Comparison of ENCODE assay signal across 14 mouse cellular contexts in the genomic region with DNA sequence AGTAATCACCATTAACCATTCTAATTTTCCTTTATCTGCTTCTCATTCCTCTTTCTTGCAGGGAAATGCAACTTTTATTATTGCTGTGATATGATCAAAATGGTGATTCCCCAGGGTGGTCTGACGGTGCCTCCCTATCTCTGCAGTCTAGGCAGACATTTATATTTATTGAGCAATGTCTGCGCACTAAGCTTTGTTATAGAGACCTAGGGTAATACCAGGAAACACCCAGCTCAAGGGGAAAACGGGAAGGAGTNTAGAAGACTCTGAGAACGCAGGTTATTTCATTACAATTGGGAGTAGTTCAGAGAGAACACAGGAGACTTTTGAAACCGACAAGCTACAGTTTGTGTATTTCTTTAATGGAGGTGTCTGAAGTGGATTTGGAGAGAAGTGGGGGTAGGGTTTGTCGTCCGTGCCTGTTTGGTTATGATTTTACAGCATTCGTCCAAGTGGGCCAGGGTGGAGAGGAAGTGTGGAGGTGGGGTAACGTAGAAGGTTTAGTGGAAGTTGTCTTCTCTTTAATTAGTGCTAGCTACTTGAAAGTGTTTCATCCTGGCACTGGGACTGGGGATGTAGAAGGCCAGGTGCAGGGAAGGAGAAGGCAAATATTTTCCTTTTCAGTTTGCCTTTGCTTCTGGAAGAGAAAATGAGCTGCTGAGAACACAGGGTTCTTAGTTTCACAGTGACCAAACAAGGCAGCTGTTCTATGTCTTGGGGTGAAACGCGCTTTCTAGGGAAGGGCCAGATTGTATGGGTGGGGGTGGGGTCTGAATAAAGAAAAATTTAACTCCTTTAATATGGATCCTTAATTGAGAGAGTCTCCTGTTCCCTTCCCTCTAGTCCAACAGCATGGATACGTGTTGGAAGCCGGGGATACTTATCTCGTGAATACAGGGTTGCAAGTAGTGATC. TPM values are rescaled to one million over a fixed set of nuclear protein-coding genes. Genes with fewer than 3 reads are reported as not detected.
A peak's percentile ranks its signal among the peaks of the same experiment; 100 is the strongest.
DNase-seq lines count a peak whose midpoint lies in the region; ATAC-seq lines count a peak whose summit lies in the region.
"Had no signal": no experiment of that assay in that cellular context is flagged by ENCODE, and none has a peak within 500 bp of the region (broad histone marks: within the 10 kb centered on the region; RNA-seq: fewer than 3 reads in every experiment).

No protein-coding gene starts in this region.

- H3K9ac ChIP-seq in kidney, embryonic 16.5 days (replicated peaks; ENCODE audit: low read length) = no peak overlapping the region
- H3K9ac ChIP-seq in intestine, embryonic 15.5 days = no peak overlapping the region
- no peak overlapping the region for H3K9ac ChIP-seq in forebrain, embryonic 14.5 days (ENCODE audit: low read length)
- H3K9ac ChIP-seq: forebrain, embryonic 12.5 days; midbrain, embryonic 15.5 days had no signal

- no peaks in the 10 kb centered on the region for H3K9me3 ChIP-seq in kidney, embryonic 16.5 days (ENCODE audit: low read length)
- no peaks in the 10 kb centered on the region for H3K9me3 ChIP-seq in intestine, embryonic 15.5 days
- H3K9me3 ChIP-seq in forebrain, embryonic 14.5 days (replicated peaks; ENCODE audit: control insufficient read depth, low read length) = no peaks in the 10 kb centered on the region
- H3K9me3 ChIP-seq: forebrain, embryonic 12.5 days; midbrain, embryonic 15.5 days had no signal

- H3K4me3 ChIP-seq in kidney, embryonic 16.5 days (ENCODE audit: low read length) = no peak overlapping the region
- peak overlapping the region; percentile 9 for H3K4me3 ChIP-seq in brown adipose tissue, adult 24 weeks (ENCODE audit: insufficient read depth, low read depth, low read length)
- H3K4me3 ChIP-seq in intestine, embryonic 15.5 days (replicated peaks) = no peak overlapping the region
- no peak overlapping the region for H3K4me3 ChIP-seq in forebrain, embryonic 14.5 days (ENCODE audit: low read depth, low read length)
- H3K4me3 ChIP-seq: forebrain, embryonic 12.5 days; midbrain, embryonic 15.5 days had no signal

- DNase-seq in kidney, postnatal 10 days = no peak
- DNase-seq in urinary bladder, postnatal 25 days (ENCODE audit: low spot score) = no peak
- DNase-seq in forebrain, embryonic 14.5 days (ENCODE audit: low spot score) = no peak
- no peak for DNase-seq in layer of hippocampus, postnatal 14 days (ENCODE audit: low spot score in 2 of 2)
- DNase-seq: kidney, adult 18-20 months; thymus, postnatal 36 days had no signal

- no peaks in the 10 kb centered on the region for H3K27me3 ChIP-seq in kidney, embryonic 16.5 days (ENCODE audit: insufficient read depth, low read length)
- no peaks in the 10 kb centered on the region for H3K27me3 ChIP-seq in intestine, embryonic 15.5 days (replicated peaks)
- no peaks in the 10 kb centered on the region for H3K27me3 ChIP-seq in forebrain, embryonic 14.5 days (replicated peaks; ENCODE audit: control insufficient read depth, insufficient read depth, low read length)
- H3K27me3 ChIP-seq: forebrain, embryonic 12.5 days; midbrain, embryonic 15.5 days had no signal

- H3K4me2 ChIP-seq in kidney, embryonic 16.5 days (replicated peaks; ENCODE audit: low read depth, low read length) = peak overlapping the region; percentile 11; the same call in 1 of the 2 replicates
- H3K4me2 ChIP-seq in intestine, embryonic 15.5 days (replicated peaks) = no peak overlapping the region
- H3K4me2 ChIP-seq in forebrain, embryonic 14.5 days (ENCODE audit: low read length) = no peak overlapping the region
- H3K4me2 ChIP-seq: forebrain, embryonic 12.5 days; midbrain, embryonic 15.5 days had no signal

- H3K36me3 ChIP-seq in kidney, embryonic 16.5 days (ENCODE audit: insufficient read depth, low read length) = no peaks in the 10 kb centered on the region
- H3K36me3 ChIP-seq in intestine, embryonic 15.5 days = no peaks in the 10 kb centered on the region
- H3K36me3 ChIP-seq in forebrain, embryonic 14.5 days (ENCODE audit: control insufficient read depth, insufficient read depth, low read length) = no peaks in the 10 kb centered on the region
- H3K36me3 ChIP-seq: midbrain, embryonic 15.5 days had no signal

- 56% methylated on average over 14 of the region's 14 CpGs for WGBS in kidney, embryonic 16.5 days
- 42% methylated on average over 14 of the region's 14 CpGs for WGBS in intestine, embryonic 15.5 days
- 82% methylated on average over 14 of the region's 14 CpGs for WGBS in forebrain, embryonic 14.5 days

- no peak for ATAC-seq in kidney, embryonic 16.5 days (ENCODE audit: low FRiP score, low TSS enrichment)
- ATAC-seq in intestine, embryonic 15.5 days = no peak
- ATAC-seq in megakaryocyte, adult 5-6 weeks (ENCODE audit: poor library complexity, severe bottlenecking) = peak; percentile 77
- ATAC-seq in forebrain, embryonic 14.5 days = no peak
- ATAC-seq: midbrain, embryonic 15.5 days had no signal

- H3K27ac ChIP-seq in kidney, embryonic 16.5 days (ENCODE audit: low read length) = peak overlapping the region; percentile 43; the same call in 1 of the 2 replicates
- H3K27ac ChIP-seq in brown adipose tissue, adult 24 weeks (replicated peaks; ENCODE audit: low read depth, low read length) = peak overlapping the region; percentile 74
- H3K27ac ChIP-seq in intestine, embryonic 15.5 days = peak overlapping the region; percentile 36; the same call in 1 of the 2 replicates
- H3K27ac ChIP-seq in forebrain, embryonic 14.5 days (ENCODE audit: low read depth, low read length) = no peak overlapping the region
- H3K27ac ChIP-seq: forebrain, embryonic 12.5 days; midbrain, embryonic 15.5 days had no signal

- H3K4me1 ChIP-seq in kidney, embryonic 16.5 days (ENCODE audit: insufficient read depth, low read length) = peaks cover 13% of the 10 kb centered on the region
- H3K4me1 ChIP-seq in brown adipose tissue, adult 24 weeks (ENCODE audit: control insufficient read depth, insufficient read depth, insufficient read length, low read length) = peaks cover 6% of the 10 kb centered on the region
- H3K4me1 ChIP-seq in intestine, embryonic 15.5 days (replicated peaks) = 0 out of 2 replicates have a peak, but pooled peaks cover 3% of the 10 kb centered on the region
- H3K4me1 ChIP-seq in forebrain, embryonic 14.5 days (ENCODE audit: control insufficient read depth, insufficient read depth, low read length) = no peaks in the 10 kb centered on the region
- H3K4me1 ChIP-seq: forebrain, embryonic 12.5 days; midbrain, embryonic 15.5 days had no signal

RNA-seq across cellular contexts. Expression of gene Ints6l, which starts 7.6 kb away (rescaled TPM):
- polyA plus RNA-seq in kidney, embryonic 16.5 days (2015; fragmentation: Nextera tagmentation; extraction: Ambion mirVana) = 31.9 and 32.2 TPM in 2 replicates
- polyA plus RNA-seq in brown adipose tissue, adult 24 weeks (2012; ENCODE audit: insufficient read depth, insufficient read length, missing spikeins) = 4.1 and 7.3 TPM in 2 replicates
- 20.8 and 20.9 TPM in 2 replicates for polyA plus RNA-seq in intestine, embryonic 15.5 days (2015; fragmentation: Nextera tagmentation; extraction: Ambion mirVana)
- total RNA-seq in megakaryocyte, adult 5-6 weeks (2015) = 155 and 175 TPM in 2 replicates
- total RNA-seq in megakaryocyte, adult 5-6 weeks (2017) = 106 and 114 TPM in 2 replicates
- 16.3 and 17.1 TPM in 2 replicates for polyA plus RNA-seq in forebrain, embryonic 14.5 days (2014; fragmentation: Nextera tagmentation; extraction: Ambion mirVana)
- total RNA-seq in layer of hippocampus, postnatal 14 days (2021) = 10 to 100 TPM; 30.6 to 40.6 TPM

RNA-seq across cellular contexts. Expression of gene Gm2174, which starts 14.5 kb away (rescaled TPM):
- 2.0 and 3.5 TPM in 2 replicates for polyA plus RNA-seq in kidney, embryonic 16.5 days (2015; fragmentation: Nextera tagmentation; extraction: Ambion mirVana)
- 7.8 TPM in 1 of 2 replicates, not detected in the other for polyA plus RNA-seq in brown adipose tissue, adult 24 weeks (2012; ENCODE audit: insufficient read depth, insufficient read length, missing spikeins)
- polyA plus RNA-seq in intestine, embryonic 15.5 days (2015; fragmentation: Nextera tagmentation; extraction: Ambion mirVana) = 3.1 and 3.2 TPM in 2 replicates
- total RNA-seq in megakaryocyte, adult 5-6 weeks (2015) = not detected in 2 replicates
- 42.8 and 90.9 TPM in 2 replicates for total RNA-seq in megakaryocyte, adult 5-6 weeks (2017)
- polyA plus RNA-seq in forebrain, embryonic 14.5 days (2014; fragmentation: Nextera tagmentation; extraction: Ambion mirVana) = 2.3 and 3.1 TPM in 2 replicates
- not detected for total RNA-seq in layer of hippocampus, postnatal 14 days (2021)
- total RNA-seq: heart, adult 18-20 months; left cerebral cortex, postnatal 36 days had no signal
